Mouse (Mus musculus) bone marrow macrophage, adult 2 months (primary cell): Measurements from ENCODE around the gene Crlf1.

Experiments used
- CTCF ChIP-seq: IDR thresholded peaks from 2 replicates; pipeline ENCODE4 v1.5.1; 2012; ENCODE audit warnings: low read depth, mild to moderate bottlenecking, low read length, moderate library complexity
- POLR2A ChIP-seq: IDR thresholded peaks from 2 replicates; pipeline ENCODE4 v1.6.1; 2012; ENCODE audit warnings: mild to moderate bottlenecking, low read depth, low read length, borderline replicate concordance

DNA sequence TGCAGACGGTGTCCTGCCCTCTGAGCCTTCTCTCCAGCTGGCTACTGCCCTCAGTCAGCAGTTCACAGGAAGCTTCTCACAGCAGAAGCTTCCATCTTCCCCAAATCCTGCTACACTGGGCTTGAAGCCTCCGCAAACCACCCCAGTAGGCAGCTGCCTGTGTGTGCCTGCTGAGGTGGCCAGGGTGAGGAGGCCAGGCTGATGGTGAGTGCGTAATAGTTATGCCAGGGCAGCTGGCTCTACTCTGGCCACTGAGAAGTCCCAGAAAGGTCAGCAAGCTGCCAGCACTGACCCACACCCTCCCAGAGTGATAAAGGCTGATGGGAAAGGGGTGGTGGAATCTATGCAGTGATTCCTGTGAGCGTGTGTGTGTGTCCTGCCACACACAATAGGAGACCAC is 26.7 kb upstream of the Crlf1 start:
- TF ChIP-seq CTCF, result no peak
- TF ChIP-seq POLR2A, result no peak
